Mouse (Mus musculus) embryo, embryonic 10.5 days (tissue): ENCODE measurements at regions not wholly inside any gene's neighbourhood (a gene's known extent, or its start where the extent isn't known, plus 50 kb on each side); places are given as distances from the start of the nearest gene placed in this dataset.

Source experiments
- DNase-seq: peaks from one replicate; pipeline ENCODE4 v3.0.0-alpha.2; 2015; ENCODE audit warnings: low spot score

- no peak for DNase-seq
These were observed 845.4 kb downstream of the Pcdh18 start for GRCm38 (mm10) chr3:48911758-48912157.

- no peak for DNase-seq
These were observed 866.7 kb downstream of the Pcdh18 start for GRCm38 (mm10) chr3:48890403-48890802.

GRCm38 (mm10) chr3:48887885-48888284 lies 869.2 kb downstream of the Pcdh18 start:
- DNase-seq = peak; percentile 5

- DNase-seq = no peak
These were observed 887.6 kb downstream of the Pcdh18 start for GRCm38 (mm10) chr3:48869527-48869926.

GRCm38 (mm10) chr3:48846049-48846653 lies 911.0 kb downstream of the Pcdh18 start:
- DNase-seq = peak; percentile 89

- DNase-seq = no peak
These were observed 916.4 kb downstream of the Pcdh18 start for GRCm38 (mm10) chr3:48840692-48841091.

- peak; percentile 41 for DNase-seq
These were observed 933.8 kb downstream of the Pcdh18 start for GRCm38 (mm10) chr3:48823360-48823759.

- DNase-seq = no peak
These were observed 952.7 kb downstream of the Pcdh18 start for GRCm38 (mm10) chr3:48804398-48804797.

GRCm38 (mm10) chr3:48771709-48772108 lies 985.4 kb downstream of the Pcdh18 start:
- no peak for DNase-seq
